Mouse (Mus musculus): ENCODE data around the gene Myo10.
A peak's percentile ranks its signal among the peaks of the same experiment; 100 is the strongest.

The Myo10 gene

DNA sequence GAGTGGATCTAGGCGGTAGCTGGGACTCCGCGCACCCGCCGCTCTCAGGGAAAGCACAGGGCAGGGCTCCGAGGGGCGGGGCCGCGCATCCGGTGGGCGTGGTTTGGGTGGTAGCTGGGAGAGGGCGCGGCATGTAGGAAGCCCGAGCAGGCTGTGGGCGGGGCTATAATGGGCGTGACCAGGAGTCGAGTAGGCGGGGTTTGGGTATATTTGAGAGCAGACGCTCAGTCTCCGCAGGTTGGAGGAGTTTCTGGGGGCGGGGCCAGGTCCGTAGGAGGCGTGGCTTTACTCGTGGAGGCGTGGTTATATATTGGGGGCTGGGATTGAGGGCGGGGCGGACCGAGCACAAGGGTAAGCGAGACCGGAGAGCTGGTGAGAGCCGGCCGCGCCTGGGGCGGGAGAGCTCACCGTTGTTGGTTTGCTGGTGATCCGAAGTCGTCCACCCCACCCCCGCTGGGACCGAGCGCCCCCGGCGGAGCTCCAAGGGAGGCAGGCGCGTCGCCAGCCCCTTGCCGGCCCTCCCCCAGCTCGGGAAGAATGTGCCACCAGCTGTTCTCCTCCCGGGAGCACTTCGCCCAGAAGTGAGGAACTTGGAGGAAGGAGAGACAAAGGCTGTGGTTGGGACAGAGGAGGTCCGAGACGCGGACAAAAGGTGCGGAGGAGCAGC is at the start of gene Myo10:
Gene Myo10, plus strand, starts transcription at position 326 of the 667 bp plus-strand sequence.
- peak; percentile 100 for DNase-seq

DNA sequence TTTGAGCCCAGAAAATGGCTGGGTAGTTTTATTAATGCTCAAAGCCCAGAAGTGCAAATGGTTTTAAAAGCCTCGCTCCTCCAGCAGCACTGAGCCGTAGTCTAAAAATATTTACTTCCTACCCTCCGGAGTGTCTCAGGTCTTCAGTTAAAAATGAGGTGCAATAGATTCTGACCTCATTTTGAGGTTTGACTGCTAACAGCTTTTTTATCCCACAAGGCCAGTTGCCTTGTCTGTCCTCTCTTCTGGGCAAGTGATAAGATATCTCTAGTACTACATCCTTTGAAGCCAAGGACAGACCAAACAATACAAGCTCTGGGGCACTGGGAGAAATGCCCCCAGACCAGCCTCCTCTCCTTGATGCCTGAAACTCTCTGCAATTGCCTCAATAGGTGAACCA is 49.2 kb upstream of the Myo10 start:
- no peak for DNase-seq

DNA sequence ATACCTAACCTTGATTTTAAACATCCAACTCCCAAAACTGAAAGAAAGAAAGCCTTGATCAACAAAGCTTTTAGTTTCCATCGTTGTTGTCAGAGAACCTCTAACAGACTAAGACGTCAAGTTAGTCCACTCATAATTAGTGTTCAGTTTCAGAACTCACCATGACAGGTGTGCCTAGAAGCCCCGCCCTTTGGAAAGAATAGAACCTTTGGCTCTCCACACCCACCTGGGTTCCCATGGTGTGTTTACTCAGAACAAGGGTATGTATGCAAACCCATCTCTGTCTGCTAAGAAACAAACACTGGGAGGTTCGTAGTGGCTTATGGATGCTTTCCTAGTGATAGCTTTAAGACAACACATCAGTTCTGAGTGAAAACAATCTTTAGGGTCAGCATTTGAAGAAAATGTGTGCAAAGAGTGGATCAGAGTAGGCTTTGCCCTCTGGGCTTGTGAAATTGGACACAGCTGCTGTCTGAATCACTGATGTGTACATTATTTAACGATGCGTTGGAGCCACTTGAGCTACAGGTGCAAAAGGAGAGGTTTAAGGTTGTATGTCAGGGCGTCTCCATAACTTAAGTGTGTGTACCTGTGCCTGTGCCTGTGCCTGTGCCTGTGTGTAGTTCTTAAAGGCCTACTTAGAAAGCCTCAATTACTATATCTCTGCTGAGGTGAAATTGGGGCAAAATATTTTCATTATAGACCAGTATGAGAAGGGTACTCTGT is 48.3 kb upstream of the Myo10 start:
- no peak for DNase-seq

DNA sequence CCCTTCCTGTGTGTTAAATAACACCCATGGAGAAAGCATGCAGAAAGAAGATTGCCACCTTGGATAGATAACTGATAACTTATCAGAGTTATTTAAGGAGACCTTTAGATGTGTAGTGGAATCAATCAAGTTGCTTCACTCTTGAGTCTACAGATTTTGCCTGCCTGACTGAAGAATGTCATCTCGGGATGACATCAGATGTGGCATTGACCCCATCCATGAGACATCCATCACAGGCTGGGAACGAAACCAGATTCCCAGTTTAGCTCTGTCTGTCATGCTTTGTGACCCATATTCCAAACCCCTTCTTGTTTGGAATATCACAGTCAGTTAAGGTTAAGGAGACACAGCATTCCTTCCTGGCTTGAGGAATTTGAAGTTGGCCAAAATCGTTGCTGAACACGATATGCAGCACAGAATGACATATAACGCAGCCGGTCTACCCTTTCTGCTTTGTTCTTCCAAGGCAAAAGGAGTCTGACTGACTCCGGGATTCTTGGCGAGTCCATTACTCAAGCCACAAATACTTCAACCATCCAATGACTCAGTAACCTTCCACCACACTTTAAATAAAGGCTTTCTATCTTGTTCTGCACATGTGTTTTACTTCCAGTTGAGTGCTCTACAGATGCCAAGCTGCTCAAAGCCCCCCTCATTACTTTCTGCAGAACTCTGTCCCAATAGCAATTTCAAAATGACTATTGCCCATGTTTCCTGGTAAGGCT is 44.8 kb upstream of the Myo10 start:
- no peak for DNase-seq

DNA sequence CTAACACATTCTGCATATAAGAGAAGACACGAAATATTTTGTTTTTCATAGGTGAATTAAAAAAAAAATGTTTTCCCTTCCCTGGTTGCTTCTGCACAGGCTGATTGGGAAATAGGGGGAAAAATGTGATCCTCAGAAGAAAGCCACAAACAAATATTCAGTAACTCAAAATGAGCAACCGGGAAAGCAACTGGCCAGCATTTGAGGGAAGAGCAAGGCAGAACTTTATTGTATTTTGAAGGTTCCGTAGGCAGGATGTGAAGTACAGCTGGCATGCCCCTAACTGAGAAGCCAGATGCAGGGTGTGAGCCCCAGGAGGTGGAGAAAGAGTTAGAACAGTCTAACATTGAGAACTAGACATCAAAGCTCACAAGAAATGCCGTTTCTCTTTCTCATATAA is 44.0 kb upstream of the Myo10 start:
- no peak for DNase-seq

DNA sequence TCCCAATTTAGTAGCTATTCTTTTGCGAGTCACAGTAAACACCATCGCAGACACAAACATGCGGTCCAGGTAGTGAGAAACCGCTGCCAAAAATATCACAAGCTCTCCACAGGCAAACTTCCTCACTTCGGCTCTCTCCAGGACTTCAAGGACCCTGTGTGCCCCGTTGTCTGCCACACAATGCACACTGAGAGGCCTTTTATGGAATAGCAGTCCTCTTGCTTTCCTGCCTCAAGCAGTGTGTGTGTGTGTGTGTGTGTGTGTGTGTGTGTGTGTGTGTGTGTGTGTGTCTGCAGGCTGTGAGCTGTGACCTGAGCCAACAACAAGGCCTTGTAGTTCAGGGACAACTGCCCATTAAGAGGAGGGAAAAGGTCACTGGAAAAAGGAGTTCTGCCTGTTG is 41.6 kb upstream of the Myo10 start:
- DNase-seq = peak in 1 of 2 experiments; percentile 26

DNA sequence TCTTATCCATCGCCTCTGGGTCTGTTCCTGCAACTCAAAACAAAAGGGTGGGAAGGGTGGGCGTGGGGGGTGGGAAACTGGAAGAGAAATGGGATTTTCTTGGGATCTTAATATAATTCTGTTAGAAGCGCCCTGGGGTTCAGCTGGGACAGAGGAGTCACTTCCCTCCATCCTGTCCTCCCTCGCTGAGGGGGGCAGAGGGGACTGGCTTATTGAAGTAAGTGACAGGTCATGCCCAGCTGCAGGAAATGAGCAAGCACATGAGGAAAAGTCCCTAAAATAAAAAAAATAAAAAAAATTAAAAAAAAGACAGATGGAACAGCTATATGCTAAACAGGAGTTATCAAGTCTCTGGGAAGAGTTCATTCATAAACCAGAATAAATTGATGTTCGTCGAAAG is 40.3 kb upstream of the Myo10 start:
- DNase-seq = no peak

DNA sequence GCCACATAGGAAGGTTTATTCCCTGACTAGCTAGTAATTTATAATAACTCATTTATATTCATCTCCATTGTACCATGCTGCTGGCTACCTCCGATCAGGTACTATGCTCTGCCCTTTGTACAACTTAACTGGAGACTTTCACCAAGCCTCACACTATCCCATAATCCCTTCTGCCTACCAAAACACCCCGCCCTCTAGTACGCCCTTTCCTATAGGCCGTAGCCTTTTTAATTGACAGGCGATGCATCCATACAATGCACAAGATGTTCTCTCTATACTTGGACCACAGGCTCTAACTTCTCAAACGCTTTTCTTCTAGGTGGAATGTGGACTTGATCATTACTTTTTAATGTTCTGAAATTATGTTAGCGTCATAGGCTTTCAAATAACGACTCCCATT is 39.0 kb upstream of the Myo10 start:
- DNase-seq = no peak

DNA sequence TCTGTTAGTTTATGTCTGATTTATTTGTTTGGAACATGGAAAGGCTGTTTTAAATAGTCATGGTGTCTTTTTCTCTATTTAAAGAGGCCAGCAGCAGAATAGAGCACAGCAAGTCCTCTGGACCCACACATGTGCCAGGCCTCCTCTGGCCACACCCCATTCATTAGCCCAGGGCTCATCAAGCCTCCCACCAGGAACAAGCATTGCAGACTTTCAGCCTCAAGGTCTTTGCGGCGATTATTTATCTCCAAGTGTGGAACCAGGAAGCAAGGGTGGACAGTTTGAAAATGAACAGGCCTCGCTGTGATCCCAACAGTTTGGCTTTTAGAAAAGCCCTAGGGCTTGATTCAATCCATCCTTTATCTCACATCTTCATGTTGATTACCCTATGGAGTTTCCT is 35.5 kb upstream of the Myo10 start:
- peak in 1 of 2 experiments; percentile 19 for DNase-seq

DNA sequence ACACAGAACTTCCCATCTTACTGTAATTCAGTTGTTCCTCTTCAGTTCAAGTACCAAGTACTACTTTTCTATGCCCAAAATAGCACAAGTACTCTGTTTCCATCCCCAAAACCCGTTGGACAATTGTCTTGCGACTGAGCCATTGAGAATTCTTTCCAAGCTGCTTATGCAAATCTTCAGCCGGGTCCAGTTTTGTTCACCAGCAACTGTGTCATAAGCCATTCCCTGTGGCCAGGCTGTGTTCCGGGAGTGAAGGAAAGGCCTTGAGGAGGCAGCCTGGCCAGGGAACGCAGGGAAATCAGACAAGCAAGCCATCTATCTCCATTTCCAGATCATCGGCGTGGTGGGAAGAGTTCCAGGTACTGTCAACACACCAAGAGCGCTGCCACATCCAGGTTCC is 34.4 kb upstream of the Myo10 start:
- peak; percentile 43 to 45 for DNase-seq

DNA sequence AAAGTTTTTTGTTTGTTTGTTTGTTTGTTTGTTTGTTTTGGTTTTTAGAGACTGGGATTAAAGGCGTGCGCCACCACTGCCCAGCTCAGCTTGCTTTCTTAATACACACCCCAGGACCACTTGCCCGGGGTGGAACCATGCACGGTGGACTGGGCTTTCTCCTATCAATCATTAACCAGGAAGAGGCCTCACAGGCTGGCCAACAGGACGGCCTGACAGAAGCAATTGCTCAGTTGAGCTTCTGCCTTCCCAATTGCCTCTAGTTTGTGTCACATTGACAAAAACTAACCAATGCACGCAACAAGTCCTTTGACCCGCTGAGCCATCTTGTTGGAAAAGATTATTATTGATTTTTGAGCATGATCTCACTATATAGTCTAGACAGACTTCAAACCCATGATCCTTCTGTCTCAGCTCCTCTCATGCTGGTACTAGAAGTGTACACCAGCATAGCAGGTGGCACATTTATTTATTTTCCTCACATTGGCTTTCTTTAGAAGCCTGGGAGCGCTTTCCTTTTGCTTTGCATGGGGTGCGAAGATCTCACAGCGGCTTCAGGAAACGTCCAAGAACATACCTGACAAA is 32.9 kb upstream of the Myo10 start:
- DNase-seq = no peak

DNA sequence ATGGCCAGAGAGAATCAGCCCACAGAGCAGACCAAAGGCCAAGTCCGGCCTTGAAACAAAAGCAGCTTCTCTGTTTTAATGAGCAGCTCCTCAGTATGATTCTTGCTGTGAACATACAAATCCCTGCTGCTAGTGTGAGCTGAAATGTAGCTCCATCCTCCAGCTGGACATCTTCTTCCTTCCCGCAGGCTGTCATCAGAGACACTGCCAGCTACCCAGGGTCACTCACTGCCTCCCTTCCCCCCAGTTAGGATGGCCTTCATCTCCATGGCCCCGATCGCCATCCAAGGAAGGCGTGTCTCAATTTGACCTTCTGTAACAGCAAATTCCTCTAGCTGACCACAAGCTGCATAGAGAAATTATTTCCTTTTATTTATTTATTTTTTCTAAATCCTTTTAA is 32.4 kb upstream of the Myo10 start:
- DNase-seq = peak; percentile 84 to 92

DNA sequence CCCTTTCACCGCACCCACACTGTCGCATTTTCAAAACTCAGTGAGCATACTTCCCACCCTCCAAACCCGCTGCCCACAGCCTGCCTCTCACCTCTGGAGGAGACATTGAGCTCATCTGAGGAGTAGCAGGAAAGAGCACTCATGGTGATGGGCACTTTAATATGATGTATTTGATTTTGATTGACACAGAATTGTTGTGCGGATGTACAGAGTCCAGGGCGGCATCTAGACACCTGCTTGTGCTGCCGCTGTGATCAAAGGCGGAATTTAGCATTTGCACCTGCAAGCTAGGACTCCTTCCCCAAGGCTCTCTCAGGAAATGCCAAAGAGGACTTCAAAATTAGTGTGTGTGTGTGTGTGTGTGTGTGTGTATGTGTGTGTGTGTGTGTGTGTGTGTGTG is 31.4 kb upstream of the Myo10 start:
- peak in 1 of 2 experiments; percentile 25 for DNase-seq

DNA sequence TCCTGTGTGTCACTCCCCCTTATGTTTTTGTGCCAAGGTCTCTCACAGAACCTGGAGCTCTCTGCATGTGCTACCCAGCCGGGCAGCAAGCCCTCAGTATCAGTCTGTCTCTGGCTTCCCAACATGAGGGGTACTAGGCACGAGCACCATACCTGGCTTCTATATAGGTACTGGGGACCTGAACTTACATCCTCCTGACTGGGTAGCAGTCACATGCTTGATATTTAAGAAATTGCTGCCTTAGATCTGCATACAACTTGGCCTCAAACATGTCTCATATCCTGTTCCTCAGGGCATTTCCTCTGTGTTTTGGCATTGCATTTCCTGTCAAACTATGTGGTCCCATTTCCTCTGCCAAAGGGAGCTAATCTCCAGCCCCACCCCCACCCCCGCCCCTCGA is 30.4 kb upstream of the Myo10 start:
- peak; percentile 29 to 59 for DNase-seq

DNA sequence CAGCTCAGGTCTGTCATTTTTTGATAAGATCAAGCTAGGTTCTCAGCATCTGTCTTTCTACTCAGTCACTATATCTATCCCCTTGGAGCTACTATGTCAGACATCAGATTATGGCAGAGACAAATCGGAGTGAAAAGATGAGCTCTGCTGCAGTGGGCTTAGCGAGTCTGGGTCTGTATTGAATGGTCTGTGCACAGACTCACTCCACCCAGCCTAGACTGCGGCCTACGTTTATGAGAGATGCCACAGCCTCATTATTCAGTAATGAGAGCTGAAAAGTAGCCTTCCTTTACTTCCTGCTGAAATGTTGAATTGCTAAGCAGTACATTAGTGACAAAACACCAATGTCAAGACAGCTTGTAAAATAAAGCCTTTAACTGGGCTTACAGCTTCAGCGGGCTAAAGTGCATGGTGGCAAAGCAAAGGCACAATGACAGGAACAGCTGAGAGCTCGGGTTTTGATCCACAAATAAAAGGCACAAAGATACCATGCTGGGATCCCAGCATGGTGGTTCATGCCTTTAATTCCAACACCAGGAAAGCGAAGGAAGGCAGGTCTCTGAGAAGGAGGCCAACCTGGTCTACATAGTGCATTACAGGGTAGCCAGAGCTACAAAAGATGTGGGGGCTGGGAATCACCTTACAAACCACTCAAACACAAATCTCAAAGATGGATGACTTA is 28.7 kb upstream of the Myo10 start:
- DNase-seq = no peak

DNA sequence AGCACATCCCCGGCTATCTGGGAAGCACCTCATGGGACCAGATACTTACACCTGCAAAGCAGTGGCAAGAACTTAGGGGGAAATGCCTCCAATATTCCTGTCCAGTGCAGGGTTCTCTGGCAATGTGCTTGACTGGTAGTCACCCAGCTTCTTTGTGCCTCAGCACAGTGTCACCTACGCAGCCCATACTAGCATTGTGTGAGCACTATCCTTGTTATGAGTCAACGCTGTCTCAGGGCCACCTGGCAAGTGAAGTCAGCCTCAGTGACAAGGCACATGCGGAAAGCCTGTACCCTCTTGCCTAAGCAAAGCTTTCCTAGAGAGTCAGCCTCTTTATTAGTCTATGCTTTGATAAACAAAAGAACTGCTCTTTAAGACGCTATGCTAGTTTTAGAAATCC is 24.0 kb upstream of the Myo10 start:
- no peak for DNase-seq

DNA sequence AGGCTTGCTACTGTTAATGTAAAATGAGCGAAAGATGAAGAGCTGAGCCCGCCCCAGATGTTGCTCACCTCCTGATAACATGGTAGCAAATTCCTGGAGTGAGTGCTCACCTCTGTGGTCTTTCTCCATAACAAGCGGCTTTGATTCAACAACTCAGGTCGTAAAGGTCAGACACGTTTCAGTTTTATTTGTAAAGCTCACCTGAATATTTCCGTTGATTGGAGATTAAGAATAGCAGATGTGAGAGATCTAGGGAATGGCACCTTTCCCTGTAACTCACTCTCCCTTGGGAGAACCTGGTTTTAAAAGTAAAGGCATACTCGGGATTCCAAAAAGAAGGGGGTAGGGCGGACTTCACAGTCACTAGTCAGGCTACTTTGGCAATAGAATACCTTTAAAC is 20.0 kb upstream of the Myo10 start:
- no peak for DNase-seq

DNA sequence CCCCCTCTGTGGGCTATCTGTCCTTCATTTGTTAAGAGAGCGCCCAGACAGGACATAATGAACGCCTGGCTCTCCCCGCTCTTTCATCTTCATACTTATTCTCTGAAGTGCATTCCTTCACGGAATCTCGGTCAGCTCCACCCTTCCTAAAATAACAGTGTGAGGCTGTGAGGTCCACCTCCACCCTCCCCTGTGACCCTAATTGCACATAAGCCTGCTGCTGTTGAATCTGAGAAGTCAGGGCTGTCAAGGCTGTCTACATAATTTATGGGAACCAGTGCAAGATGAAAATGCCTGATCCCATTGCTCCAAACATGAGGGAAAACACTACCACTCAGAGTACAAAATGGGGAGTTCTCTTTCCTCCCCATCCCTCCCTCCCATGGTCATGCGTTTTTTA is 19.0 kb upstream of the Myo10 start:
- no peak for DNase-seq

DNA sequence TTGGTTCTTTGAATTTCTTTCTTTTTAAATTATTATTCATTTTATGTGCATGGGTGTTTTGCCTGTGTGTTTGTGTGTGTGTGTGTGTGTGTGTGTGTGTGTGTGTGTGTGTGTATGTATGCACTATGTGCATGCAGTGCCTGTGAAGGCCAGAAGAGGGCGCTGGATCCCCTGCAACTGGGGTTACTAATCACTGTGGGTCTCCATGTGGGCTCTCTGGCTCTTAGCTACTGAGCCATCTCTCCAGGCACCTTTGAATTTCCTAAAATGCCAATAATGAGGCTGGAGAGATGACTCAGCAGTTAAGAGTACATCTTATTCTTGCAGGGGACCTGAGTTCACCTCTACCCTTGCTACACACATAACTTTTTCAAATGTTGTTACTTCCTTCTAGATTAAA is 18.1 kb upstream of the Myo10 start:
- DNase-seq = no peak

DNA sequence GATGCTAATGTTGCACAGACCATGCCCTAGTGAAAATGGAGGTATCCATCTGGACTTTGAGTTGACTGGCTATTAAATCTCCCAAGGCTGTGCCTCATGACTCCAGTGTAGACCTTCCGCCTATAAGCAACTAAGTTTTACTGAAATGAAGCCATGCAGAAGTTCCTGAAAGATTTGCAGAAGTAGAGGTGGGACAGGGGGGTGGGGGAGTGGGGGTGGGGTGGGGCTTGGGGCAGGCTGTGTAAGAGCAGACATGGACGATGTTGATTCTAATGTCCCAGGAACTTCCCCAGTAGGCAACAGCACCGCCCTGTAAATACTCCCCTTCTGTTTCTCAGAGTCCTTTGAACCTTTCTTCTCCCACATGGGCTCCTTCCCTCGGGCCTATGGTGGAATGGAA is 16.9 kb upstream of the Myo10 start:
- no peak for DNase-seq

DNA sequence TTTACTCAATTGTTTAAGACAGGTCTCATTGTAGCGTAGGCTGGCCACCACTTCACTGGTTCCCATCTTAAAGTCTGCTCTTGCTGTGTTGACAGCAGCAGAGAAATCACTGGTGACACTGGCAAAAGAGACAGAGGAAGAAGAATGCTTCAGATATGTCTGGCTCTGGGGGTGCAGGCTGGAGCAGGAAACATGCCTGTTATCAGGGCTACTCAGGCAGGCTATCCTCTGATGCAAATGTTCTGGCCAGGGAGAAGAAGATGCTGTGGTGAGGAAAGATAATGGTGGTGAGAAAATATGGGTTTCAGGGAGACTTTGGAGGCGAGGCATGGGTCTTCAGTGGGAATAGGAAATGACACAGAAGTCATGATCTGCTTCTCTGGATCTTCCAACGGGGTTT is 13.6 kb upstream of the Myo10 start:
- no peak for DNase-seq

DNA sequence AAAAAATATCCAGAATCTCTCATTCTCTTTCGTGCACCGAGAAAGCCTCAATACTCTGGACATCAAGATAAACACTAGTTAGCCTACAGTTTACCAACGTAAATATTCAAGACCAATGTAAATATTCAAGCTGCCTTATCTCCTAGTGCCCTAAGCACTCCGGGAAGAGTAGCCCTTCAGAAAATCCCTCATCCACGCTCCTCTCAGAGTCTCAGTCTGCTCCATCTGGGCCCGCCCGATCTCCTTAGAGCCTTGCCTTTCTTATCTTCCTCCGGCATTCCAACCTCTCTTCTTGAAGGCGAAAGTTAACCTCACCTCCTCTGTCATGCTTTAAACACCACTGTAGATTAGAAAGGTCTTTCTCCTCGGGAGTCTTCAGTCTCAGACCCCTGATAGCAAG is 13.1 kb upstream of the Myo10 start:
- no peak for DNase-seq

DNA sequence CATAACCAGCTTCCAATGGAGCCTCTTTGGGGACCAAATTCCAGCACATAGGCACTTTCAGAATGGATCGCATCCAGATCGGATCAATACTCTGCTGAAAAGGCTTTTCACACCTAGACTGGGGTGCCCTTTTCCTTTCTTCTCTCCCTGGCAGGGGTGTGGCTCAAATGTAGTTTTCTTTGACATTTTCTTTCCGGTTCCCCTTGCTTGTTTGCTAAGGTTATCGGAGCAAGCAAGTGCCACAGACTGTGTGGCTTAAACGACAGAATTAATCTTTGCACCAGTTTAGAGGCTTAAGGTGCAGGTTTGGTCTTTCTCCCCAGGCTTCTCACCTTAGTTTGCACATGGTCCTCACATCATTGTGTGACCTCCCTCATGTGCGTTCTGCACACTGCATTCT is 11.1 kb upstream of the Myo10 start:
- DNase-seq = no peak

All from cerebellum, postnatal 14 days (tissue).